Mouse (Mus musculus): Measurements from ENCODE around the gene Grm7. TPM values are rescaled to one million over a fixed set of nuclear protein-coding genes. Genes with fewer than 3 reads are reported as not detected.

Gene Grm7
- 44.0 and 48.2 TPM in 2 replicates for polyA plus RNA-seq (2012; rRNA removed)

DNA sequence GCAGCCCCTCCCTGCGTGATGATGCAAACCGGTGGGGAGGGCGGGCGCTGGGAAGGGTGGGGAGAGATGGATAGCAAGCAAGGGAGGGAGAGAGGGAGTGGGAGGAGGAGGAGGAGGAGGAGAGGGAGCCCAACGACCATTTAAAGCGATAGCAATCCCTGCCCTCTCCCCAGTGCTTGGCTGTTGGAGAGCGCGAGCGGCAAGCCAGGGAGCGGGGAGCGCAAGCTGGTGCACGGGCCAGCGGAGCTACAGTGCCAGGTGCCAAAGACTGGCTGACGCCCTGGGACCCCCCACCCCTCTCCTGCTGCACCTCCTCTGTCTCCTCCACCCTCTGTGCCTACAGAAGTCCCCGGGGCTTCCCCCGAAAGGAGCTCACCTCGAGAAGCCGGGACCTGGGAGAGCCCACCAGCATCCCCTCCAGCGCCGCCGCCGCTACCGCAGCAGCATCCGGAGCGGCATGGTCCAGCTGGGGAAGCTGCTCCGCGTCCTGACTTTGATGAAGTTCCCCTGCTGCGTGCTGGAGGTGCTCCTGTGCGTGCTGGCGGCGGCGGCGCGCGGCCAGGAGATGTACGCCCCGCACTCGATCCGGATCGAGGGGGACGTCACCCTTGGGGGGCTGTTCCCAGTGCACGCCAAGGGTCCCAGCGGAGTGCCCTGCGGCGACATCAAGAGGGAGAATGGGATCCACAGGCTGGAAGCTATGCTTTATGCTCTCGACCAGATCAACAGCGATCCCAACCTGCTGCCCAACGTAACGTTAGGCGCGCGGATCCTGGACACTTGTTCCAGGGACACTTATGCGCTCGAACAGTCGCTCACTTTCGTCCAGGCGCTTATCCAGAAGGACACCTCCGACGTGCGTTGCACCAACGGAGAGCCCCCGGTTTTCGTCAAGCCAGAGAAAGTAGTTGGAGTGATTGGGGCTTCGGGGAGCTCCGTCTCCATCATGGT is at the start of gene Grm7:
Gene Grm7 (plus strand): TSS at position 171 of the 951 bp plus-strand sequence.
- no peaks in the 10 kb centered on the region for H3K4me1 ChIP-seq (ENCODE audit: control insufficient read depth, insufficient read depth, low read length)
- peak within 1 kb of the TSS; percentile 97 for H3K4me3 ChIP-seq (ENCODE audit: insufficient read depth, low read length)
- peak within 1 kb of the TSS; percentile 82 for H3K27ac ChIP-seq (ENCODE audit: insufficient read depth, low read length)
- TF ChIP-seq POLR2A (IDR thresholded peaks at IDR 0.05; ENCODE audit: extremely low read depth, insufficient read depth, low read length): peak; percentile 97
- no peak for TF ChIP-seq CTCF (IDR thresholded peaks at IDR 0.05; ENCODE audit: extremely low read depth, insufficient read depth, low read length)

DNA sequence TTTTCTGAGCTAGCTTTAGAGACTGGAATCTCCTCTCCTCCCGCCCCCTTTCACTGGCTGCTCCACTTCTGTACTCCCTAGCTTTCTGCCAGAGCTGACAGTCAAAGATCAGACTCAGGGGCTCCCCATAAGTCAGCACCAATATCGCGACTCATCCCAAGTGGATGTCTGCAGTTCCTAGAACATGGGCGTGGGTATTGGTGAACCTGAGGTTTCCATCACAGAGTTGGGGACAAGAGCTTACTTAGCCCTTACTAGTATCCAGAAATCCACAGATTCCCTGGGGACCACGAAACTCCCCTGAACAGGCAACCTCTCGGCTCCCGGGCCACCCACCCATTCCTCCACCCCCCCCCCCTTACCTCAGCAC is 355 bp upstream of the Grm7 start:
- no peaks in the 10 kb centered on the region for H3K4me1 ChIP-seq (ENCODE audit: control insufficient read depth, insufficient read depth, low read length)
- H3K4me3 ChIP-seq (ENCODE audit: insufficient read depth, low read length): peak overlapping the region; percentile 97
- no peak for TF ChIP-seq POLR2A (IDR thresholded peaks at IDR 0.05; ENCODE audit: extremely low read depth, insufficient read depth, low read length)
- TF ChIP-seq CTCF (IDR thresholded peaks at IDR 0.05; ENCODE audit: extremely low read depth, insufficient read depth, low read length): no peak
- no peak overlapping the region for H3K27ac ChIP-seq (ENCODE audit: insufficient read depth, low read length)

DNA sequence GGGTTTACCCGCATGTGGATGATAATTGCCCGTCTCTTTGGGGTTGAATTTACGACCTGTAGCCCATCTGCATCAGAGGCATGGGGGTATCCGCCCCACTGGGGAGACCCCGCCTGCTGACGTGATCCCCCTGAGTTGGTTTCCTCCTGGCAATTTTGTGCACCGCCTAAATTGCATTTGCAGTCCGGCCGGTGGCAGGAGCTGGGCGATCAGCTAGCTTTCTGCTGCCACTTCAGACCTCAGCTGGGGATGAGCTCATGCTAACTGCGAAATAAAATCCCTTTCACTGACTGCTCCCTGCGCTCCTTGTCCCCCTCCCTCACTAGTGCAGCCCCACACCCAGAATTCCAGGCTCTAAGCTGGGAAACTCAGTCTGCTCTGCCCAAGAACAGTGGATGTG is 1.5 kb downstream of the Grm7 start:
- Histone ChIP-seq H3K27ac (ENCODE audit: insufficient read depth, low read length) (peak overlapping the region; percentile 82; the same call in 1 of the 2 replicates), H3K4me3 (ENCODE audit: insufficient read depth, low read length) (peak overlapping the region; percentile 97), H3K4me1 (ENCODE audit: control insufficient read depth, insufficient read depth, low read length) (no peaks in the 10 kb centered on the region; the same call in 1 of the 2 replicates)
- TF ChIP-seq POLR2A (IDR thresholded peaks at IDR 0.05; ENCODE audit: extremely low read depth, insufficient read depth, low read length) (peak; percentile 67; the same call in 1 of the 2 replicates), CTCF (IDR thresholded peaks at IDR 0.05; ENCODE audit: extremely low read depth, insufficient read depth, low read length) (no peak)

DNA sequence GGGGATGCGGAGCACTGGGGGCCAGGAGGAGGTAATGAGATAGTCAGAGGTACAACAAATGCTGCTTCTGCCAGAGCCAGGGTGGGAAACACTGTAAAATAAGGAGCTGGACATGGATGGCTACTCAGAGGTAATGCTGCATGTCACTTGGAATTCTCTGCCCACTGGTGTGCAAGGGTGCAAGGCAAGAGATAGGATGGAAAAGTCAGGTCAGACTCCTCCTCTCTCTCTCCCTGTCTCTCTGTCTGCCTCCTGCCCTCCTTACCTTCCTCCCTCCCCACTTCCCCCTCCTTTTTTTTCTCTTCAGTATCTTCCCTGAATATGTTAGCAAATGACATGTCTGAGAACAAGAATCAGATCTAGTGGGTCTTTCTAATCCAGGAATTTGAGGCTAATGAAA is 3.8 kb downstream of the Grm7 start:
- peak overlapping the region; percentile 20; the same call in 1 of the 2 replicates for H3K27ac ChIP-seq (ENCODE audit: insufficient read depth, low read length)
- peak overlapping the region; percentile 97 for H3K4me3 ChIP-seq (ENCODE audit: insufficient read depth, low read length)
- no peaks in the 10 kb centered on the region; the same call in 1 of the 2 replicates for H3K4me1 ChIP-seq (ENCODE audit: control insufficient read depth, insufficient read depth, low read length)
- TF ChIP-seq CTCF (IDR thresholded peaks at IDR 0.05; ENCODE audit: extremely low read depth, insufficient read depth, low read length) (no peak), POLR2A (IDR thresholded peaks at IDR 0.05; ENCODE audit: extremely low read depth, insufficient read depth, low read length) (0 out of 2 replicates have a peak, but pooled peaks have one; percentile 26)

DNA sequence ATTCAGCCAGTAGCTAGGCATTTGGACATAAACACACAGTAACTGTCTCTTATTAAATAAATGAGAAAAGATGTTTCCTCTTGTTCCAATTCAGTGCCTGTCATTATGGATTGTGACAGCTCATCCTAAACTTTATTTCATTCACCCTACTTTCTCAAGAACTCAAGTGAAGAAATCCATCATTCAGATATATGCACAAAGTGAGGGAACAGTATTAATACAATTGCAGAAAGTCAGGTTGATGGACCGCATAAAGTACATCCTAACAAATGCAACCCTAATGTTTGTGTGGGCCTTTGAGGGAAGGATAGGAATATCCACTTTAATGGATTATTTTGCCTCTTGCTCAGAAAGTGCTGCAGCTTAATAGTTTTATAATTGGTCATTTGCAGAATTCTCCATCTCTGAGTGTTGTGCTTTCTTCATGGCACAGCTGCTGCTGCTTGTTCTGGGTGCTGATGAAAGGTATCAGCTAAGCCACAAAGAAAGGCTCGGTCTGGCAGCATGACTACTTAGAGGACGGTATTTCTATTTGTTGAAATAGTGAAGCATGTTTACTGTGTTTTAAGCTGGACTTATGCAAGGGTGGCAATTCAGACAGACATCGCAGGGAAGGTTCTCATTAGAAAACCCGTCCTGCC is 8.1 kb downstream of the Grm7 start:
- Histone ChIP-seq H3K27ac (ENCODE audit: insufficient read depth, low read length) (no peak overlapping the region), H3K4me3 (ENCODE audit: insufficient read depth, low read length) (no peak overlapping the region), H3K4me1 (ENCODE audit: control insufficient read depth, insufficient read depth, low read length) (no peaks in the 10 kb centered on the region; the same call in 1 of the 2 replicates)
- TF ChIP-seq CTCF (IDR thresholded peaks at IDR 0.05; ENCODE audit: extremely low read depth, insufficient read depth, low read length) (no peak), POLR2A (IDR thresholded peaks at IDR 0.05; ENCODE audit: extremely low read depth, insufficient read depth, low read length) (no peak)

DNA sequence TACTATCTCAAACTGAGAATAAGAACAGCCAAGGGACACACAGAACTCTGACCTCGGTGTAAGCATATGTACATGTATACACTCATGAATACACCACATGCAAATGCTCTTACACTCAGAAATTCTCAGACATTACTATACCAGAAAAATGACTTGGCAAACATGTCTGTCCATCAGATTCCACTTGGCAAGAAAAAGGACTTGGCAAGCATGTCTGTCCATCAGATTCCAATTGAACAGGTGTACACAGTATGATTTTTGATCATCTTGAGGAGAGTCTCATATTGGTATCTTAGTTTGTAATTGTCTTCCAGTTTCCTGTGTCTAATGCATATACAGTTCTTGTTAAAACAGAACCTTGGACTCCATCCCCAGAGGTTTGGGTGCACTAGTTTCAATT is 19.1 kb downstream of the Grm7 start:
- TF ChIP-seq POLR2A (IDR thresholded peaks at IDR 0.05; ENCODE audit: extremely low read depth, insufficient read depth, low read length) (no peak), CTCF (IDR thresholded peaks at IDR 0.05; ENCODE audit: extremely low read depth, insufficient read depth, low read length) (no peak)
- no peak overlapping the region for H3K4me3 ChIP-seq (ENCODE audit: insufficient read depth, low read length)
- H3K4me1 ChIP-seq (ENCODE audit: control insufficient read depth, insufficient read depth, low read length): peaks cover 2% of the 10 kb centered on the region; the same call in 1 of the 2 replicates
- H3K27ac ChIP-seq (ENCODE audit: insufficient read depth, low read length): no peak overlapping the region

DNA sequence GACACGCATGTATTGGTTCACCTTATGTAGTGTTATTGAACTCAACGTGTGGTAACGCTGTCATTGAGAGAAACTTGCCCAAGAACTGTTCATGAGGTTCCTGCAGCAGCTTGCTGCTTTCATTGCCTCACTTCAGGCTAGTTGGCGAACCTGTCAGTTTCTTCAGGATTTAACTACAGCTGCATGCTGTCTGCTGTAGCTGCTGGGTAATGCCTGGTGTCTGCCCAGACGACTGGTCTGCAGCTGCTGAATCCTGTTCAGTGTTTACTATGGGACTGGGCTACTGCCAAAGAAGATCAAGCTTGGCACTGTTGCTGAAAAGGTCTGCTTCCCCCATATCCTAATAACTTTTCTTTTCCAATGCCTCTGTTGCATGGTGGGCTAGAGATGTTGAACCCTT is 23.1 kb downstream of the Grm7 start:
- Histone ChIP-seq H3K4me3 (ENCODE audit: insufficient read depth, low read length) (no peak overlapping the region), H3K4me1 (ENCODE audit: control insufficient read depth, insufficient read depth, low read length) (peaks cover 2% of the 10 kb centered on the region; the same call in 1 of the 2 replicates), H3K27ac (ENCODE audit: insufficient read depth, low read length) (no peak overlapping the region)
- TF ChIP-seq CTCF (IDR thresholded peaks at IDR 0.05; ENCODE audit: extremely low read depth, insufficient read depth, low read length) (no peak), POLR2A (IDR thresholded peaks at IDR 0.05; ENCODE audit: extremely low read depth, insufficient read depth, low read length) (no peak)

DNA sequence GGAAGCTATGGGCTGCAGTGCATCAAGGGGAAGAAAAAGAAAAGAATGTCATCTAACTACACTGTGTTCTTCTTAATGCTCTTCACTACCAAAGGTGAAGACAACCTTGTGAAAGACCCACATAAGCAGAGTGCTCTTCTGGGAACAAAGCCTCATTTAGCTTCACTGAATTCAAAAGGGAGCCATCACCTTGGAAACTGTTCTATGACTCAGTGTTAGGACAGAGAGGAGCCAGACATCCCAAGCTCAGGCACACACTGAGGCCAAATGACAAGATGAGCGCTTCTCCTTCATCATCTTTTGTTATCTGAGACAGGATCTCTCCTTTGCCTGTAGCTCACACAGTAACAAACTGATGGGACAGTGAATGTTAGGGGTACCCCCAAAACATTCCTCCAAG is 45.6 kb downstream of the Grm7 start:
- Histone ChIP-seq H3K4me3 (ENCODE audit: insufficient read depth, low read length) (no peak overlapping the region), H3K4me1 (ENCODE audit: control insufficient read depth, insufficient read depth, low read length) (peaks cover 3% of the 10 kb centered on the region), H3K27ac (ENCODE audit: insufficient read depth, low read length) (0 out of 2 replicates have a peak overlapping the region, but pooled peaks have one; percentile 35)
- TF ChIP-seq POLR2A (IDR thresholded peaks at IDR 0.05; ENCODE audit: extremely low read depth, insufficient read depth, low read length) (no peak), CTCF (IDR thresholded peaks at IDR 0.05; ENCODE audit: extremely low read depth, insufficient read depth, low read length) (no peak)

DNA sequence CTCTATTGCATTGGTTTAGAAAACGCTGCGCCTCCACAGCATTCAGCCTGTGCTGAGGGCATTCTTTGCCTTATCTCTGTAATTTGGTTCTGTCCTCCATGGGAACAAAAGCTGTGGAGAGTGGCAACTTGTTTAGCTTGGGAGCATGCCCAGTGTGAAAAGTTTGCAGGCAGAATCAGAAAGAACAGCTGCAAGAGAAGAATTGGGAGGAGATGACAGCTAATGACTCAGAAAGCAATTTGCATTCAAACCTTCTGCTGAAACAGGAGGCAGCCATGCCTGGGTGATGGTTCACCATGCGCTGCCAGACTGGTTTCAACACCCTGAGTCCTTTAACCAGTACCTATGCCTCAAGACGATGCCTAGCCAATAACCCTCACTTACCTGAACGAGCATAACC is 64.4 kb downstream of the Grm7 start:
- Histone ChIP-seq H3K4me1 (ENCODE audit: control insufficient read depth, insufficient read depth, low read length) (no peaks in the 10 kb centered on the region), H3K27ac (ENCODE audit: insufficient read depth, low read length) (no peak overlapping the region), H3K4me3 (ENCODE audit: insufficient read depth, low read length) (no peak overlapping the region)
- TF ChIP-seq POLR2A (IDR thresholded peaks at IDR 0.05; ENCODE audit: extremely low read depth, insufficient read depth, low read length): no peak
- TF ChIP-seq CTCF (IDR thresholded peaks at IDR 0.05; ENCODE audit: extremely low read depth, insufficient read depth, low read length): no peak

Measured in cortical plate, adult 2 months (tissue).